Mouse (Mus musculus) intestine, embryonic 14.5 days (tissue): Measurements from ENCODE around the gene Polr3h. TPM values are rescaled to one million over a fixed set of nuclear protein-coding genes. Genes with fewer than 3 reads are reported as not detected.

ENCODE experiments used
- ATAC-seq: fragments of 200-750 bp; cut with Nextera tagmentation; replicated peaks from 2 replicates; pipeline ENCODE4 v1.8.0; 2017; ENCODE audit warnings: low read depth, moderate number of reproducible peaks, moderate TSS enrichment, moderate library complexity; ENCODE audit not compliant: low FRiP score, low TSS enrichment
- DNase-seq: peaks from one replicate; pipeline ENCODE4 v3.0.0-alpha.2; 2018; ENCODE audit warnings: low spot score
- H3K27ac ChIP-seq: fragments of 300-500 bp; sonication (generic); 2 replicates; pipeline ENCODE4 v1.5.1; 2014; ENCODE audit warnings: low read depth, mild to moderate bottlenecking, control low read depth
- H3K27me3 ChIP-seq: fragments of 300-500 bp; sonication (generic); replicated peaks from 2 replicates; pipeline ENCODE4 v1.6.1; 2014; ENCODE audit warnings: low read length, control low read depth; ENCODE audit not compliant: control insufficient read depth, insufficient read depth
- H3K36me3 ChIP-seq: fragments of 300-500 bp; sonication (generic); 2 replicates; pipeline ENCODE4 v1.6.1; 2014; ENCODE audit warnings: low read length, control low read depth; ENCODE audit not compliant: control insufficient read depth, insufficient read depth
- H3K4me1 ChIP-seq: fragments of 300-500 bp; sonication (generic); replicated peaks from 2 replicates; pipeline ENCODE4 v1.6.1; 2014; ENCODE audit warnings: low read length, control low read depth, mixed read lengths; ENCODE audit not compliant: control insufficient read depth, insufficient read depth
- H3K4me2 ChIP-seq: fragments of 300-500 bp; sonication (generic); 2 replicates; pipeline ENCODE4 v1.6.1; 2014; ENCODE audit warnings: low read length
- H3K4me3 ChIP-seq: fragments of 300-500 bp; sonication (generic); 2 replicates; pipeline ENCODE4 v1.5.1; 2014; ENCODE audit warnings: low read depth, low read length, control low read depth, mixed read lengths
- H3K9ac ChIP-seq: fragments of 300-500 bp; sonication (generic); 2 replicates; pipeline ENCODE4 v1.6.1; 2014; ENCODE audit warnings: mild to moderate bottlenecking, low read length
- H3K9me3 ChIP-seq: fragments of 300-500 bp; sonication (generic); 2 replicates; pipeline ENCODE4 v1.6.1; 2016; ENCODE audit warnings: low read length, control low read depth; ENCODE audit not compliant: control insufficient read depth
- WGBS: fragments of 180-500 bp; shearing (Covaris S2); extraction: QIAGEN DNeasy Blood & Tissue Kit; methylation state at CpG from one replicate; pipeline ENCODE4 v1.1.7; 2014; 5-methylcytosine and 5-hydroxymethylcytosine counted together
- polyA plus RNA-seq: library from polyadenylated mRNA; unstranded; fragments of >200 nt; fragmentation: Nextera tagmentation; extraction: Ambion mirVana; gene quantifications from 2 replicates; pipeline ENCODE4 v1.2.1, GENCODE M21; 2014

The Polr3h gene
- polyA plus RNA-seq, 1 experiment from 2014 or later, result 79.5 TPM

GRCm38 (mm10) chr15:81954151-81954583, 28.1 kb upstream of the Polr3h start:
- 96% methylated on average over 9 of the region's 9 CpGs for WGBS

GRCm38 (mm10) chr15:81952310-81952709, 26.3 kb upstream of the Polr3h start:
- no peak for ATAC-seq
- no peak for DNase-seq
- Histone ChIP-seq H3K9ac (no peak overlapping the region), H3K36me3 (peaks cover 22% of the 10 kb centered on the region), H3K27ac (no peak overlapping the region), H3K27me3 (no peaks in the 10 kb centered on the region), H3K4me3 (no peak overlapping the region), H3K4me2 (no peak overlapping the region), H3K4me1 (no peaks in the 10 kb centered on the region), H3K9me3 (no peaks in the 10 kb centered on the region)
- WGBS, result 86% methylated on average over 4 of the region's 4 CpGs

More at GRCm38 (mm10) chr15:81954151-81954583, 28.1 kb upstream of the Polr3h start:
- no peaks in the 10 kb centered on the region for H3K27me3 ChIP-seq
- DNase-seq (no peak), ATAC-seq (no peak)
- no peak overlapping the region for H3K9ac ChIP-seq
- no peak overlapping the region for H3K4me2 ChIP-seq
- H3K27ac ChIP-seq, result no peak overlapping the region
- H3K36me3 ChIP-seq, result peaks cover 22% of the 10 kb centered on the region
- no peaks in the 10 kb centered on the region for H3K9me3 ChIP-seq
- no peak overlapping the region for H3K4me3 ChIP-seq
- H3K4me1 ChIP-seq, result no peaks in the 10 kb centered on the region

GRCm38 (mm10) chr15:81951159-81951558, 25.1 kb upstream of the Polr3h start:
- DNase-seq (no peak), ATAC-seq (no peak)
- Histone ChIP-seq H3K36me3 (peaks cover 22% of the 10 kb centered on the region), H3K27me3 (no peaks in the 10 kb centered on the region), H3K4me1 (no peaks in the 10 kb centered on the region), H3K9me3 (no peaks in the 10 kb centered on the region), H3K4me2 (no peak overlapping the region), H3K4me3 (no peak overlapping the region), H3K9ac (no peak overlapping the region), H3K27ac (no peak overlapping the region)
- WGBS, result 84% methylated on average over 9 of the region's 9 CpGs

GRCm38 (mm10) chr15:81950716-81951115, 24.7 kb upstream of the Polr3h start:
- H3K9ac ChIP-seq, result no peak overlapping the region
- no peak overlapping the region for H3K4me3 ChIP-seq
- DNase-seq (no peak), ATAC-seq (no peak)
- no peak overlapping the region for H3K27ac ChIP-seq
- no peaks in the 10 kb centered on the region for H3K27me3 ChIP-seq
- H3K36me3 ChIP-seq, result peaks cover 22% of the 10 kb centered on the region
- no peaks in the 10 kb centered on the region for H3K9me3 ChIP-seq
- no peaks in the 10 kb centered on the region for H3K4me1 ChIP-seq
- 84% methylated on average over 5 of the region's 5 CpGs for WGBS
- H3K4me2 ChIP-seq, result no peak overlapping the region

GRCm38 (mm10) chr15:81949476-81950131, 23.6 kb upstream of the Polr3h start:
- ATAC-seq, result no peak

GRCm38 (mm10) chr15:81949076-81949475, 23.0 kb upstream of the Polr3h start:
- ATAC-seq, result no peak
- no peaks in the 10 kb centered on the region for H3K4me1 ChIP-seq
- no peak overlapping the region for H3K4me2 ChIP-seq
- no peak for DNase-seq
- H3K9ac ChIP-seq, result no peak overlapping the region
- peaks cover 13% of the 10 kb centered on the region; the same call in 1 of the 2 replicates for H3K36me3 ChIP-seq
- no peak overlapping the region for H3K4me3 ChIP-seq
- H3K27ac ChIP-seq, result no peak overlapping the region
- no peaks in the 10 kb centered on the region for H3K9me3 ChIP-seq
- WGBS, result 77% methylated on average over 10 of the region's 10 CpGs
- H3K27me3 ChIP-seq, result no peaks in the 10 kb centered on the region

More at GRCm38 (mm10) chr15:81949476-81950131, 23.6 kb upstream of the Polr3h start:
- Histone ChIP-seq H3K4me1 (no peaks in the 10 kb centered on the region), H3K27ac (no peak overlapping the region), H3K9ac (no peak overlapping the region), H3K4me2 (no peak overlapping the region), H3K4me3 (no peak overlapping the region), H3K27me3 (no peaks in the 10 kb centered on the region), H3K36me3 (peaks cover 16% of the 10 kb centered on the region), H3K9me3 (no peaks in the 10 kb centered on the region)
- no peak for DNase-seq
- 73% methylated on average over 11 of the region's 11 CpGs for WGBS

- DNase-seq, result no peak
- H3K36me3 ChIP-seq, result no peaks in the 10 kb centered on the region
- no peak overlapping the region for H3K4me3 ChIP-seq
- H3K4me1 ChIP-seq, result 0 out of 2 replicates have a peak, but pooled peaks cover under 1% of the 10 kb centered on the region
- H3K9ac ChIP-seq, result no peak overlapping the region
- WGBS, result 19% methylated on average over 9 of the region's 9 CpGs
- H3K27ac ChIP-seq, result no peak overlapping the region
- no peak overlapping the region for H3K4me2 ChIP-seq
- H3K27me3 ChIP-seq, result no peaks in the 10 kb centered on the region
- no peaks in the 10 kb centered on the region for H3K9me3 ChIP-seq
- ATAC-seq, result no peak
These were observed 17.2 kb upstream of the Polr3h start for GRCm38 (mm10) chr15:81943176-81943749.

GRCm38 (mm10) chr15:81941010-81941409, 15.0 kb upstream of the Polr3h start:
- Histone ChIP-seq H3K9me3 (no peaks in the 10 kb centered on the region), H3K27ac (no peak overlapping the region), H3K9ac (no peak overlapping the region), H3K4me2 (no peak overlapping the region), H3K36me3 (no peaks in the 10 kb centered on the region), H3K27me3 (no peaks in the 10 kb centered on the region), H3K4me1 (peaks cover 14% of the 10 kb centered on the region), H3K4me3 (no peak overlapping the region)
- ATAC-seq, result no peak
- WGBS, result 94% methylated on average over 2 of the region's 2 CpGs
- no peak for DNase-seq

GRCm38 (mm10) chr15:81940219-81940618, 14.2 kb upstream of the Polr3h start:
- WGBS, result 86% methylated on average over 5 of the region's 5 CpGs
- ATAC-seq, result no peak
- no peak overlapping the region for H3K9ac ChIP-seq
- DNase-seq, result no peak
- H3K4me3 ChIP-seq, result no peak overlapping the region
- no peaks in the 10 kb centered on the region for H3K27me3 ChIP-seq
- no peaks in the 10 kb centered on the region for H3K36me3 ChIP-seq
- no peaks in the 10 kb centered on the region for H3K9me3 ChIP-seq
- no peak overlapping the region for H3K4me2 ChIP-seq
- no peak overlapping the region for H3K27ac ChIP-seq
- H3K4me1 ChIP-seq, result peaks cover 14% of the 10 kb centered on the region
